Mouse (Mus musculus) midbrain, embryonic 11.5 days (tissue): ENCODE results near the gene Ppp1r37. TPM values are rescaled to one million over a fixed set of nuclear protein-coding genes. Genes with fewer than 3 reads are reported as not detected.

Source experiments
- ATAC-seq: fragments of 200-750 bp; cut with Nextera tagmentation; 2 replicates; pipeline ENCODE4 v1.8.0; 2017; ENCODE audit warnings: moderate TSS enrichment, moderate library complexity; ENCODE audit not compliant: low FRiP score
- DNase-seq: peaks from one replicate; pipeline ENCODE4 v3.0.0; 2015; ENCODE audit warnings: low spot score; ENCODE audit errors: missing footprints
- H3K27ac ChIP-seq: fragments of 300-500 bp; sonication (generic); 2 replicates; pipeline ENCODE4 v1.5.1; 2014; ENCODE audit warnings: low read depth, low read length
- H3K27me3 ChIP-seq: fragments of 300-500 bp; sonication (generic); 2 replicates; pipeline ENCODE4 v1.6.1; 2014; ENCODE audit warnings: mild to moderate bottlenecking, low read length, moderate library complexity, mixed read lengths; ENCODE audit not compliant: control insufficient read depth, insufficient read depth
- H3K36me3 ChIP-seq: fragments of 300-500 bp; sonication (generic); 2 replicates; pipeline ENCODE4 v1.6.1; 2014; ENCODE audit warnings: mild to moderate bottlenecking, low read length, moderate library complexity, mixed read lengths; ENCODE audit not compliant: control insufficient read depth, insufficient read depth
- H3K4me1 ChIP-seq: fragments of 300-500 bp; sonication (generic); 2 replicates; pipeline ENCODE4 v1.6.1; 2014; ENCODE audit warnings: low read length; ENCODE audit not compliant: control insufficient read depth, insufficient read depth
- H3K4me2 ChIP-seq: fragments of 300-500 bp; sonication (generic); 2 replicates; pipeline ENCODE4 v1.6.1; 2014; ENCODE audit warnings: mild to moderate bottlenecking, moderate library complexity
- H3K4me3 ChIP-seq: fragments of 300-500 bp; sonication (generic); 2 replicates; pipeline ENCODE4 v1.5.1; 2014; ENCODE audit warnings: low read depth, low read length
- H3K9ac ChIP-seq: fragments of 300-500 bp; sonication (generic); 2 replicates; pipeline ENCODE4 v1.6.1; 2014; ENCODE audit warnings: low read length
- H3K9me3 ChIP-seq: fragments of 300-500 bp; sonication (generic); 2 replicates; pipeline ENCODE4 v1.6.1; 2016; ENCODE audit warnings: low read length; ENCODE audit not compliant: control insufficient read depth
- WGBS: fragments of 180-500 bp; shearing (Covaris S2); extraction: QIAGEN DNeasy Blood & Tissue Kit; methylation state at CpG from one replicate; pipeline ENCODE4 v1.1.7; 2014; 5-methylcytosine and 5-hydroxymethylcytosine counted together
- polyA plus RNA-seq: library from polyadenylated mRNA; unstranded; fragments of >200 nt; fragmentation: Nextera tagmentation; extraction: Ambion mirVana; gene quantifications from 2 replicates; pipeline ENCODE4 v1.2.1, GENCODE M21; 2014

The Ppp1r37 gene
- polyA plus RNA-seq, 1 experiment from 2014 or later, result 3.0 TPM

DNA sequence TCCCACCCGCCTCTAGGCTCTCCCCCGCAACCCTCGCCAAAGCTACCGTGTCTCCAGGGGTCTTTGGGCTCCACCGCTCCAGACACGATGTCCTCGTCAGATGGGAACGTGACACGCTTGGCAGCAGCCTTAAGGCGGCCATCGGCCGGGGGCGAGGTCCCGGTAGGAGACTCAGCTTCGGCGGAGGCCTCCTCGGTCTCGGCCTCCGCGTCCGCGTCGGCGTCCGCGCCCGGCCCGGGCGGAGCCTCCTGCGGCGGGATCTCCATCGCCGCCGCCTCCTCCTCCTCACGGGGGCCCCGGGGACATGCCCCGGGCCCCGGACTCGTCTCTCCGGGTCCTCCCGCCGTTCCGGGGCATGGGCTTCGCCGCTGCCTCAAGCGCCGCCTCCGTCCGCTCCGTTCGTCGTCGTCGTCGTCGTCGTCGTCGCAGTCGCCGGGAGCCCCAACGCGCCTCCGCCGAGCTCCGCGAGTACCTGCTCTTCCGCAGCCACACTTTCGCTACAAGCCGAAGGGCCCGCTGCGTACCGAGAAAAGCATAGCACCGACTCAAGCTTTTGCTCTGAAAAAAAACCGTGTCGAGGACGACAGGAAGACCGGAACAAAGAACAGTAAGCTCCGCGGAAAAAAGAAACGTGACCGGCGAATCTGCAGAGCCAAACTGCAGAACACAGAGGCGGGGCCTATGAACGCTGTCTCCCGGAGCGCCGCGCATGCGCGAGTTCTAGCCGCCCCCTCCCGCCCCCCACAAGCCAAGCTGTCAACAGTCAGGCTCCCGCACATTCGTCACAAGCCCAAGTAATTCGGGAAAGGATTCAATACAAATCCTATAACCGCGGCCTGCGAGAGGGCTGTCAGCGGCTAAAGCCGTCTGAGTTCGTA lies 872 bp downstream of the Ppp1r37 start:
- Histone ChIP-seq H3K27ac (peak overlapping the region; percentile 86), H3K9ac (peak overlapping the region; percentile 95), H3K4me3 (peak overlapping the region; percentile 81), H3K4me1 (peaks cover 21% of the 10 kb centered on the region), H3K4me2 (peak overlapping the region; percentile 88), H3K36me3 (peaks cover 10% of the 10 kb centered on the region), H3K27me3 (no peaks in the 10 kb centered on the region), H3K9me3 (no peaks in the 10 kb centered on the region; the same call in 1 of the 2 replicates)
- peak; percentile 100 for DNase-seq
- ATAC-seq, result peak; percentile 89
- WGBS, result under 1% methylated on average over 100 of the region's 102 CpGs

DNA sequence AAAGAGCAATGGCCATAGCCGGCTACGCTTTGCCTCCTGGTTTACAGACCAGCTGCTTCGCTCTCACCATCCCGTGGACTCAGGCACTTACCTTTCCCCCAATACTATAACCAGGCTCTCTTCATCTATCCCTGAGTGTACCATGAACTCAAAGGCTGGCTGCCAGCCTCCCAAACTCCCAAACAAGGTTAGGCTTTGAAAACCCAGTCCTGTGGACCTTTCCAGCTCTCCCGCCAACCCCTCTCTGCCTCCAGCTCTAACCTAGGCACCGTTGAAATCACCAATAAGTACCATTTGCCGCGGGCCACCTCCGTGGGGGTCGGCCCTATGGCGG lies 1.5 kb downstream of the Ppp1r37 start:
- H3K4me3 ChIP-seq, result peak overlapping the region; percentile 81
- no peaks in the 10 kb centered on the region; the same call in 1 of the 2 replicates for H3K9me3 ChIP-seq
- H3K4me2 ChIP-seq, result peak overlapping the region; percentile 88
- H3K4me1 ChIP-seq, result peaks cover 21% of the 10 kb centered on the region
- peak overlapping the region; percentile 86; the same call in 1 of the 2 replicates for H3K27ac ChIP-seq
- peak overlapping the region; percentile 95 for H3K9ac ChIP-seq
- H3K36me3 ChIP-seq, result peaks cover 10% of the 10 kb centered on the region
- no peak for DNase-seq
- 2% methylated on average over 11 of the region's 11 CpGs for WGBS
- no peaks in the 10 kb centered on the region for H3K27me3 ChIP-seq
- ATAC-seq, result no peak

DNA sequence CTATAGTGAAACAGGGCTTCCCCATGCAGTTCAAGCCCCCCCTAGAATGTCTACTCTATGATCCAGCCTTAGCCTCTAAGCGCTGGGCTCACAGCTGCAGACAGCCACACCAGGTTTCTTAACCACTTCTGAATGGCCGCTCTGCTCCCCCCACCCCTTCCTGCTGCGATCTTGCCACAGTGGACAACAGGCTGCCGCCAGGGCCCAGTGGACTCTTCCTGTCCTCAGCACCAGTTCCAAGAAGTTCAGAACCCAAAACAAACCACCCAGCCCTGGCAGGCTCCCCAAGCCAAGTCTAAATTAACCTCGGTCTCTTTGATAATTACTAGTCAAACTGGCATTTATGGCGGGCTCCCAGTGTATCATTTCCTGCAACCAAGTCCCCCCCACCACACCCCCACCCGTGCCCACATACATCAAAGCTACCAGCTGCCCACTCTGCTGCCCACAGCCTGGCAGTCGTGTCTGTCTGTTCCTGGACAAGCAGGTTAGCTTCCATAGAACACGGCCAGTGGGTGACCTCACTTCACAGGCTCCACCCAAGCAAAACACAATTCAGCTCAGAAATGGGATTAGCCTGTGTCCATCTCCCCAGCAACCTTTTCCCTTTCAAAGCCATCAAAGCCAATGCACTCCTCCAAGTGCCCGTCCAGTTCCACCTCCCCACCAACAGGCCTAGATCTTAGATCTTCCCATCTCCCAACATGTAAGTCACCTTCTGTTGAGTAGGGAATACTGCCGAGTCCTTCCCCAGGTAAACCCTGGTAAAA lies 2.2 kb downstream of the Ppp1r37 start:
- H3K27ac ChIP-seq, result no peak overlapping the region
- WGBS, result 23% methylated on average over 11 of the region's 11 CpGs

GRCm38 (mm10) chr7:19558965-19559364 lies 3.9 kb downstream of the Ppp1r37 start:
- no peak for ATAC-seq
- Histone ChIP-seq H3K27me3 (no peaks in the 10 kb centered on the region), H3K36me3 (no peaks in the 10 kb centered on the region; the same call in 1 of the 2 replicates), H3K9ac (peak overlapping the region; percentile 30), H3K4me1 (peaks cover 21% of the 10 kb centered on the region), H3K27ac (no peak overlapping the region), H3K9me3 (no peaks in the 10 kb centered on the region), H3K4me3 (no peak overlapping the region), H3K4me2 (no peak overlapping the region)
- WGBS, result 49% methylated on average over 2 of the region's 2 CpGs
- DNase-seq, result peak; percentile 95

More for the DNA sequence above, 2.2 kb downstream of the Ppp1r37 start:
- H3K9me3 ChIP-seq, result no peaks in the 10 kb centered on the region; the same call in 1 of the 2 replicates
- ATAC-seq (no peak), DNase-seq (peak; percentile 90)
- H3K4me1 ChIP-seq, result peaks cover 21% of the 10 kb centered on the region
- peak overlapping the region; percentile 95 for H3K9ac ChIP-seq
- H3K36me3 ChIP-seq, result peaks cover 10% of the 10 kb centered on the region
- no peaks in the 10 kb centered on the region for H3K27me3 ChIP-seq
- peak overlapping the region; percentile 81 for H3K4me3 ChIP-seq
- H3K4me2 ChIP-seq, result peak overlapping the region; percentile 88

DNA sequence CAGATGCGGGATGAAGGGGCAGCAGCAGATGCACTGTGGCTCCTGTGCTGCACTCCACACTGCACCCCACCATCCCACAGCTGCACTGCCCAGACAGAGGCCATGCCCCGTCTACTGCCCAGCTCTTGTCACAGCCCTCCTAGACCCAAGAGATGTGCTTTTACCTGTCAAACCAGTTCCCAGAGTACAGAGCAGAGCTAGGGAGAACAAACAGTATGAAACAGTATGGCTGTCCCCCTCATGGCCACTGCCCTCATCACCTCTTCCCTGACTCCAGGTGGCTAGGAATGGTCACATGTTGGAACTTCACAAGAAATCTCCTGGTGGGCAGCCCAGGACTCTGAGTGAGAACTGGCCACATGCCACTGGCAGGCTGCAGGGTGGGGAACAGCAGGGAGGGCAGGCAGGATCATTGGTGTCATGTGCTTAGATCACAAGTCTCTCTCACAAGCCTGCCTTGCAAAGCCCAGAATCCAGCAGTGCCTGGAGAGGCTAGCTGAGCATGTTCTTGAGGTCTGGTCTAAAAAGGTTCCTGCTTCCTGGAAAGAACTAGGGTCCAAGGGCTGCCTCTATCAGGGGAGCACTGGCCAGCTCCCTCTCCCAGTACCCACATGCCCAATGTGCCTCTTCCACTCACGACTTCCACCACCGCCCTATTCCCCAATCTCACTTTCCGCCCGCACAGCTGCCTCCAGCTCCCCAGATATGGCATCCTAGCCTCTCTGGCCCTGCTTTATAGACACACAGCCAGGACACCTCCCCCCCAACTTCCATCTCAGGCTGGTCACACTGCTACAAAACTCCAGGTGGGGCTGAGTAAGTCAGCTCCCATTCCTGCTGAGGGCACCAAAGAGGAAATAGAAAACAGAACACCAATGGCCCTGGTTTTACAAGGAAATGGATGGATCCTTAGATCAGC lies 4.6 kb downstream of the Ppp1r37 start:
- Histone ChIP-seq H3K27ac (no peak overlapping the region), H3K36me3 (no peaks in the 10 kb centered on the region; the same call in 1 of the 2 replicates), H3K9ac (no peak overlapping the region; the same call in 1 of the 2 replicates), H3K9me3 (no peaks in the 10 kb centered on the region), H3K4me3 (no peak overlapping the region), H3K4me1 (peaks cover 21% of the 10 kb centered on the region), H3K4me2 (no peak overlapping the region), H3K27me3 (no peaks in the 10 kb centered on the region)
- no peak for DNase-seq
- 96% methylated on average over 6 of the region's 6 CpGs for WGBS
- no peak for ATAC-seq

- H3K4me2 ChIP-seq, result no peak overlapping the region
- H3K4me3 ChIP-seq, result no peak overlapping the region
- peaks cover 18% of the 10 kb centered on the region for H3K4me1 ChIP-seq
- DNase-seq (no peak), ATAC-seq (no peak)
- no peaks in the 10 kb centered on the region; the same call in 1 of the 2 replicates for H3K36me3 ChIP-seq
- no peaks in the 10 kb centered on the region for H3K27me3 ChIP-seq
- H3K27ac ChIP-seq, result no peak overlapping the region
- WGBS, result 96% methylated on average over 2 of the region's 2 CpGs
- no peak overlapping the region for H3K9ac ChIP-seq
- no peaks in the 10 kb centered on the region for H3K9me3 ChIP-seq
Measured at GRCm38 (mm10) chr7:19557086-19557485, 5.8 kb downstream of the Ppp1r37 start.

DNA sequence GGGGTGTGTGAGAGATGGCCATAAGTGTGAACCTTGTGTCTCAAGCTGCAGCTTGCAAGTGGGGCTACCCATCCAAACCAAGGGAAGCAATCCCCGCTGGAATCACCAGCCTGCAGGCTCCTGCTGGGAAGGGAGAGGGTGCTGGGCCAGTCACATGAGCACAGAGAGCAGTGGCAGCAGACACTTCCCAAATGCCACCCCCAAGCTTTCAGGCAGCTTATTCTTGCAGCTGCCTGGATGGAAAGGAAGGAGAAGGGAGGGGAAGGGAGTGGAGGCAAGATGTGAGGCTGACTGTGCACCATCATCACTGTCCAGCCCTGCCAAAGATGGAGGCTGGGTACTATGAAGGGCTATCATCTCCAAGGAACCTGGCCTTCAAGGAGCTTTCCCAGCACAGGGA lies 8.7 kb downstream of the Ppp1r37 start:
- Histone ChIP-seq H3K27me3 (no peaks in the 10 kb centered on the region), H3K9ac (no peak overlapping the region), H3K4me3 (no peak overlapping the region), H3K4me2 (no peak overlapping the region), H3K4me1 (peaks cover 4% of the 10 kb centered on the region; the same call in 1 of the 2 replicates), H3K27ac (no peak overlapping the region), H3K9me3 (no peaks in the 10 kb centered on the region), H3K36me3 (no peaks in the 10 kb centered on the region; the same call in 1 of the 2 replicates)
- ATAC-seq (no peak), DNase-seq (no peak)
- WGBS, result 80% methylated on average over 1 of the region's 1 CpGs

GRCm38 (mm10) chr7:19552443-19552842 lies 10.4 kb downstream of the Ppp1r37 start:
- Histone ChIP-seq H3K27me3 (no peaks in the 10 kb centered on the region), H3K4me2 (no peak overlapping the region), H3K9me3 (no peaks in the 10 kb centered on the region), H3K4me3 (no peak overlapping the region), H3K4me1 (no peaks in the 10 kb centered on the region), H3K27ac (no peak overlapping the region), H3K36me3 (no peaks in the 10 kb centered on the region; the same call in 1 of the 2 replicates), H3K9ac (no peak overlapping the region)
- WGBS, result 84% methylated on average over 2 of the region's 2 CpGs
- DNase-seq (no peak), ATAC-seq (no peak)
